Mouse (Mus musculus) lung, postnatal 4 days (tissue): ENCODE measurements around the gene Dnajc1.

Experiments used
- DNase-seq, 2 experiments: peaks; one replicate each; pipeline ENCODE4 v3.0.0; 2021

Gene Dnajc1

GRCm38 (mm10) chr2:18188367-18188766, 204.3 kb downstream of the Dnajc1 start:
- no peak for DNase-seq

- no peak for DNase-seq
Observed at GRCm38 (mm10) chr2:18183079-18183478, 209.6 kb downstream of the Dnajc1 start.

GRCm38 (mm10) chr2:18181631-18182030, 211.0 kb downstream of the Dnajc1 start:
- DNase-seq: no peak

- DNase-seq: no peak
Observed at GRCm38 (mm10) chr2:18180323-18180722, 212.3 kb downstream of the Dnajc1 start.

- no peak for DNase-seq
Observed at GRCm38 (mm10) chr2:18176235-18176634, 216.4 kb downstream of the Dnajc1 start.

GRCm38 (mm10) chr2:18175234-18175633, 217.4 kb downstream of the Dnajc1 start:
- DNase-seq: no peak

- no peak for DNase-seq
Observed at GRCm38 (mm10) chr2:18169174-18169948, 223.3 kb downstream of the Dnajc1 start.

GRCm38 (mm10) chr2:18165511-18165910, 227.1 kb downstream of the Dnajc1 start:
- DNase-seq: no peak

GRCm38 (mm10) chr2:18160992-18161391, 231.6 kb downstream of the Dnajc1 start:
- DNase-seq: no peak

GRCm38 (mm10) chr2:18159426-18159825, 233.2 kb downstream of the Dnajc1 start:
- no peak for DNase-seq

GRCm38 (mm10) chr2:18156131-18156530, 236.5 kb downstream of the Dnajc1 start:
- DNase-seq: no peak
